Mouse (Mus musculus) spleen, adult 12 weeks (tissue): ENCODE measurements around the gene AU022252.
A peak's percentile ranks its signal among the peaks of the same experiment; 100 is the strongest.

Experiments
- DNase-seq: peaks from one replicate; pipeline ENCODE4 v3.0.0; 2022; ENCODE audit warnings: low spot score

Gene AU022252

GRCm38 (mm10) chr4:119244468-119245240, 12.1 kb upstream of the AU022252 start:
- no peak for DNase-seq

- no peak for DNase-seq
Measured at GRCm38 (mm10) chr4:119242571-119242970, 10.1 kb upstream of the AU022252 start.

- DNase-seq = no peak
Measured at GRCm38 (mm10) chr4:119241664-119242063, 9.2 kb upstream of the AU022252 start.

GRCm38 (mm10) chr4:119239181-119239682, 6.7 kb upstream of the AU022252 start:
- peak; percentile 29 for DNase-seq

GRCm38 (mm10) chr4:119238661-119239060, 6.1 kb upstream of the AU022252 start:
- no peak for DNase-seq

- no peak for DNase-seq
Measured at GRCm38 (mm10) chr4:119234348-119234747, 1.8 kb upstream of the AU022252 start.

- DNase-seq = no peak
Measured at GRCm38 (mm10) chr4:119233256-119233901, 867 bp upstream of the AU022252 start.

- no peak for DNase-seq
Measured at GRCm38 (mm10) chr4:119226751-119227150, 5.8 kb downstream of the AU022252 start.

- no peak for DNase-seq
Measured at GRCm38 (mm10) chr4:119225719-119226118, 6.8 kb downstream of the AU022252 start.

GRCm38 (mm10) chr4:119224534-119224933, 8.0 kb downstream of the AU022252 start:
- no peak for DNase-seq

GRCm38 (mm10) chr4:119223696-119224095, 8.8 kb downstream of the AU022252 start:
- peak; percentile 31 for DNase-seq

- DNase-seq = no peak
Measured at GRCm38 (mm10) chr4:119218169-119218568, 14.3 kb downstream of the AU022252 start, which contains the start of gene Tmem269. TSS of gene Tmem269 (minus strand) at chr4:119218217.

GRCm38 (mm10) chr4:119216667-119217066, 15.8 kb downstream of the AU022252 start:
- DNase-seq = no peak

GRCm38 (mm10) chr4:119204672-119205071, 27.8 kb downstream of the AU022252 start:
- peak; percentile 40 for DNase-seq

GRCm38 (mm10) chr4:119198105-119198504, 34.4 kb downstream of the AU022252 start:
- no peak for DNase-seq

GRCm38 (mm10) chr4:119195582-119196320, 36.8 kb downstream of the AU022252 start:
- no peak for DNase-seq

GRCm38 (mm10) chr4:119194909-119195581, 37.5 kb downstream of the AU022252 start, which contains the start of gene Svbp:
TSS of gene Svbp (plus strand) at chr4:119195306.
- DNase-seq = peak; percentile 86

- no peak for DNase-seq
Measured at GRCm38 (mm10) chr4:119192757-119193156, 39.8 kb downstream of the AU022252 start.

- no peak for DNase-seq
Measured at GRCm38 (mm10) chr4:119191273-119191672, 41.2 kb downstream of the AU022252 start.

- DNase-seq = peak; percentile 60
Measured at GRCm38 (mm10) chr4:119190618-119191017, 41.9 kb downstream of the AU022252 start.

GRCm38 (mm10) chr4:119189864-119190263, 42.6 kb downstream of the AU022252 start, which contains the start of gene Ermap:
TSS of gene Ermap (minus strand) at chr4:119190011.
- peak; percentile 74 for DNase-seq

- DNase-seq = no peak
Measured at GRCm38 (mm10) chr4:119189392-119189791, 43.1 kb downstream of the AU022252 start.
